Mouse (Mus musculus): ENCODE measurements around the gene Vps39. TPM values are rescaled to one million over a fixed set of nuclear protein-coding genes. Genes with fewer than 3 reads are reported as not detected.

The Vps39 gene
- polyA plus RNA-seq, 1 experiment, result 14.5 TPM

DNA sequence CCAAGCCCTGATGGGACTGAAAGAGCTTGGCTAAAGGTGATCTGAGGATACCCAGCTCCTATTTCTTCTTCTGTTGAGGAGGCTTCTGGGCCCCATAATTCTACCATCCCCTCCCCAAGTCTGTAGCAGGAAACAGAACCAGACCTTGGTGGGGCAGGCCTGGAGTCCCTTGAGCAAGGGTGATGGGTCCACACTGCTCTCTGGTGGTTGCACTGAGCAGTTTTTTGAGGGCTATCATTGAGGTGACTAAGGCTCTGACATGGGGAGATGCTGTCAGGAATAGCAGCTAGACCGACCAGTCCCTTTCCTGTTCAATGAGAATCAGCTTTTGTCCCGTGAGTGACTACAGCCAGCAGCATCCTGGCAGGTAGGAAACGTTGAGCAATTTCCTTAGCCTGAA, 71.7 kb downstream of the Vps39 start:
- H3K4me1 ChIP-seq (ENCODE audit: control insufficient read depth, insufficient read depth, insufficient read length, low read length), result no peaks in the 10 kb centered on the region
- H3K27ac ChIP-seq (replicated peaks; ENCODE audit: low read depth, low read length), result no peak overlapping the region
- H3K4me3 ChIP-seq (ENCODE audit: insufficient read depth, low read depth, low read length), result no peak overlapping the region

DNA sequence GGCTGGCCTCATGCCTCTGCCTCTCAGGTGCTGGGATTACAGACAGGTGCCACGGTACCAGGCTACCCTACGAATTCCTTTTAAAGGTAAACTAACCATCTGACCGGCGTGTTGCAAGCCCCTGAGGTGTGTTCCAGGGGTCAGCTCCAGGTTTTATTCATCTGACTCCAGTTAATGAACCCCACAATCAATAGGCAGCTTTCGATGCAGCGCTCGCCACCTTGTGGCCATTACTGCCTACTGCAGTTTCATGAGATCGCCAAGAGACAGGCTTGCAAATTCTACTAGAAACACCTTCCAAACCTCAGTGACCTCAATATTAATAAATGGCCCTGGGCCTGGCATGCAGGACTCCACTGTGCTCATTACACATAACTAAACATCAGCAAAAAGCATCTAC, 73.0 kb downstream of the Vps39 start:
- H3K4me3 ChIP-seq (ENCODE audit: insufficient read depth, low read depth, low read length), result no peak overlapping the region
- no peaks in the 10 kb centered on the region for H3K4me1 ChIP-seq (ENCODE audit: control insufficient read depth, insufficient read depth, insufficient read length, low read length)
- no peak overlapping the region for H3K27ac ChIP-seq (replicated peaks; ENCODE audit: low read depth, low read length)

DNA sequence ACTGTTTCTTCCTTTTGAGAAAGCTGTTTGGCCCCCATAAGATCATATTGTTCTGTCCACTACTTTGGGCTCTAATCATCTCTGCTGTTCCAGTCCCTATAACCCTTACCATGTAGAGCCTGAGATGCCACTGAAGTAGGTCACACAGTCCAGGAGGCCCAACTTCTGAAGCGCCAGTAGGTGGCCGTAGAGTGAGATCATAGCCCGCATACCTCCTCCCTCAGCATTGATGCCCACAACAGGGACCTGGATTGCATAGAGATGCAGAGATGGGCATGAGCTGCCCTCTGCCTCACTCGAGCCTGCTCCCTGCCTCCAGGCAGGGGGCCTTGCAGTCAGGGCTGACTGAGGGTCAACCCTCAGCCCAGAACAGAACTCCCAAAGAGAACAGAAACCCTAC, 76.0 kb downstream of the Vps39 start:
- Histone ChIP-seq H3K4me1 (ENCODE audit: control insufficient read depth, insufficient read depth, insufficient read length, low read length) (no peaks in the 10 kb centered on the region), H3K4me3 (ENCODE audit: insufficient read depth, low read depth, low read length) (no peak overlapping the region), H3K27ac (replicated peaks; ENCODE audit: low read depth, low read length) (no peak overlapping the region)

GRCm38 (mm10) chr2:120268635-120269034, 84.3 kb downstream of the Vps39 start:
- Histone ChIP-seq H3K4me3 (ENCODE audit: insufficient read depth, low read depth, low read length) (no peak overlapping the region), H3K4me1 (ENCODE audit: control insufficient read depth, insufficient read depth, insufficient read length, low read length) (no peaks in the 10 kb centered on the region)

More at GRCm38 (mm10) chr2:120268635-120269034, 84.3 kb downstream of the Vps39 start:
- no peak overlapping the region for H3K27ac ChIP-seq (replicated peaks; ENCODE audit: low read depth, low read length)

Other genes with a start within 250 kb of the Vps39 start
- 10.6 and 11.7 TPM in 2 replicates for gene Ehd4, start 198.5 kb downstream of the Vps39 start, polyA plus RNA-seq (2012; ENCODE audit: insufficient read depth, insufficient read length, missing spikeins)
- gene Pla2g4e, start 107.8 kb downstream of the Vps39 start, polyA plus RNA-seq (2012; ENCODE audit: insufficient read depth, insufficient read length, missing spikeins), result not detected in 2 replicates
- gene Pla2g4d, start 63.9 kb downstream of the Vps39 start, polyA plus RNA-seq (2012; ENCODE audit: insufficient read depth, insufficient read length, missing spikeins), result not detected in 2 replicates
- not detected in 2 replicates for gene Pla2g4f, start 39.0 kb downstream of the Vps39 start, polyA plus RNA-seq (2012; ENCODE audit: insufficient read depth, insufficient read length, missing spikeins)
- 30.5 and 43.4 TPM in 2 replicates for gene Ganc, start 50.8 kb upstream of the Vps39 start, polyA plus RNA-seq (2012; ENCODE audit: insufficient read depth, insufficient read length, missing spikeins)
- 11.0 and 16.9 TPM in 2 replicates for gene Tmem87a, start 51.0 kb upstream of the Vps39 start, polyA plus RNA-seq (2012; ENCODE audit: insufficient read depth, insufficient read length, missing spikeins)
- gene Capn3, start 102.9 kb upstream of the Vps39 start, polyA plus RNA-seq (2012; ENCODE audit: insufficient read depth, insufficient read length, missing spikeins), result 1.1 and 2.1 TPM in 2 replicates
- 53.3 and 93.2 TPM in 2 replicates for gene Zfp106, start 210.7 kb upstream of the Vps39 start, polyA plus RNA-seq (2012; ENCODE audit: insufficient read depth, insufficient read length, missing spikeins)
- 33.7 and 42.4 TPM in 2 replicates for gene Snap23, start 214.5 kb upstream of the Vps39 start, polyA plus RNA-seq (2012; ENCODE audit: insufficient read depth, insufficient read length, missing spikeins)